Mouse (Mus musculus): ENCODE data around the gene Stac3.

Gene Stac3

GRCm38 (mm10) chr10:127524646-127525255 lies 23.3 kb downstream of the Stac3 start:
- no peak for DNase-seq (ENCODE audit: low read depth)

GRCm38 (mm10) chr10:127526048-127526447 lies 24.6 kb downstream of the Stac3 start:
- DNase-seq (ENCODE audit: low read depth), result no peak

- DNase-seq (ENCODE audit: low read depth), result no peak
These were observed 25.2 kb downstream of the Stac3 start for GRCm38 (mm10) chr10:127526681-127527080.

- no peak for DNase-seq (ENCODE audit: low read depth)
These were observed 26.0 kb downstream of the Stac3 start for GRCm38 (mm10) chr10:127527481-127527880.

- no peak for DNase-seq (ENCODE audit: low read depth)
These were observed 29.5 kb downstream of the Stac3 start for GRCm38 (mm10) chr10:127530945-127531344.

GRCm38 (mm10) chr10:127531548-127531947 lies 30.1 kb downstream of the Stac3 start:
- no peak for DNase-seq (ENCODE audit: low read depth)

GRCm38 (mm10) chr10:127534036-127534928 lies 32.8 kb downstream of the Stac3 start, which contains the start of gene Nxph4:
TSS of gene Nxph4 (minus strand) at chr10:127534559.
- DNase-seq (ENCODE audit: low read depth), result no peak

GRCm38 (mm10) chr10:127534929-127535384 lies 33.5 kb downstream of the Stac3 start:
- no peak for DNase-seq (ENCODE audit: low read depth)

GRCm38 (mm10) chr10:127536586-127537314 lies 35.3 kb downstream of the Stac3 start:
- no peak for DNase-seq (ENCODE audit: low read depth)

- DNase-seq (ENCODE audit: low read depth), result peak; percentile 52
These were observed 36.5 kb downstream of the Stac3 start for GRCm38 (mm10) chr10:127537854-127538583.

GRCm38 (mm10) chr10:127541510-127541909 lies 40.0 kb downstream of the Stac3 start:
- DNase-seq (ENCODE audit: low read depth), result no peak

GRCm38 (mm10) chr10:127542084-127542483 lies 40.6 kb downstream of the Stac3 start:
- DNase-seq (ENCODE audit: low read depth), result no peak

GRCm38 (mm10) chr10:127542720-127543119 lies 41.2 kb downstream of the Stac3 start:
- DNase-seq (ENCODE audit: low read depth), result no peak

GRCm38 (mm10) chr10:127543916-127544315 lies 42.4 kb downstream of the Stac3 start:
- no peak for DNase-seq (ENCODE audit: low read depth)

GRCm38 (mm10) chr10:127544375-127544774 lies 42.9 kb downstream of the Stac3 start:
- DNase-seq (ENCODE audit: low read depth), result no peak

GRCm38 (mm10) chr10:127546505-127546904 lies 45.0 kb downstream of the Stac3 start:
- DNase-seq (ENCODE audit: low read depth), result no peak

GRCm38 (mm10) chr10:127548236-127548635 lies 46.8 kb downstream of the Stac3 start:
- no peak for DNase-seq (ENCODE audit: low read depth)

- DNase-seq (ENCODE audit: low read depth), result no peak
These were observed 48.4 kb downstream of the Stac3 start for GRCm38 (mm10) chr10:127549892-127550291.

- DNase-seq (ENCODE audit: low read depth), result peak; percentile 22
These were observed 54.2 kb downstream of the Stac3 start for GRCm38 (mm10) chr10:127555703-127556102.

GRCm38 (mm10) chr10:127557397-127557796 lies 55.9 kb downstream of the Stac3 start:
- no peak for DNase-seq (ENCODE audit: low read depth)

All from c-Kit-positive CD71-positive TER-119-negative erythroid progenitor cells, embryonic 14.5 days (primary cell).